Mouse (Mus musculus): ENCODE measurements around the gene Lin7c.

Lin7c gene

GRCm38 (mm10) chr2:109917496-109918413 lies 27.1 kb downstream of the Lin7c start, which contains the start of gene Lgr4:
TSS of gene Lgr4 (plus strand) at chr2:109917647.
- DNase-seq: peak; percentile 84

GRCm38 (mm10) chr2:109918592-109919262 lies 28.1 kb downstream of the Lin7c start:
- no peak for DNase-seq

GRCm38 (mm10) chr2:109920471-109920870 lies 29.8 kb downstream of the Lin7c start:
- no peak for DNase-seq

- DNase-seq: no peak
Observed at GRCm38 (mm10) chr2:109921298-109922035, 30.8 kb downstream of the Lin7c start.

- no peak for DNase-seq
Observed at GRCm38 (mm10) chr2:109922306-109922705, 31.7 kb downstream of the Lin7c start.

- DNase-seq: no peak
Observed at GRCm38 (mm10) chr2:109923031-109923430, 32.4 kb downstream of the Lin7c start.

- DNase-seq: no peak
Observed at GRCm38 (mm10) chr2:109923945-109924344, 33.3 kb downstream of the Lin7c start.

- DNase-seq: no peak
Observed at GRCm38 (mm10) chr2:109926984-109927383, 36.3 kb downstream of the Lin7c start.

- no peak for DNase-seq
Observed at GRCm38 (mm10) chr2:109927446-109927845, 36.8 kb downstream of the Lin7c start.

GRCm38 (mm10) chr2:109927876-109928275 lies 37.2 kb downstream of the Lin7c start:
- no peak for DNase-seq

- DNase-seq: no peak
Observed at GRCm38 (mm10) chr2:109928791-109929190, 38.1 kb downstream of the Lin7c start.

GRCm38 (mm10) chr2:109929256-109929655 lies 38.6 kb downstream of the Lin7c start:
- no peak for DNase-seq

GRCm38 (mm10) chr2:109930366-109930765 lies 39.7 kb downstream of the Lin7c start:
- no peak for DNase-seq

GRCm38 (mm10) chr2:109930771-109931170 lies 40.1 kb downstream of the Lin7c start:
- no peak for DNase-seq

- DNase-seq: no peak
Observed at GRCm38 (mm10) chr2:109931978-109932780, 41.5 kb downstream of the Lin7c start.

- no peak for DNase-seq
Observed at GRCm38 (mm10) chr2:109933151-109933550, 42.5 kb downstream of the Lin7c start.

- no peak for DNase-seq
Observed at GRCm38 (mm10) chr2:109934086-109934485, 43.4 kb downstream of the Lin7c start.

- no peak for DNase-seq
Observed at GRCm38 (mm10) chr2:109935194-109935593, 44.5 kb downstream of the Lin7c start.

- DNase-seq: no peak
Observed at GRCm38 (mm10) chr2:109935754-109936409, 45.2 kb downstream of the Lin7c start.

GRCm38 (mm10) chr2:109936410-109936755 lies 45.7 kb downstream of the Lin7c start:
- no peak for DNase-seq

GRCm38 (mm10) chr2:109941973-109942444 lies 51.4 kb downstream of the Lin7c start:
- DNase-seq: no peak

Data from right cerebral cortex, postnatal 14 days (tissue).